Mouse (Mus musculus): ENCODE results near the gene Tspan7. TPM values are rescaled to one million over a fixed set of nuclear protein-coding genes. Genes with fewer than 3 reads are reported as not detected.

Gene Tspan7
- polyA plus RNA-seq, 1 experiment from 2014 or later: 74.7 TPM

Other genes with a start within 250 kb of the Tspan7 start
- gene Otc, start 232.9 kb upstream of the Tspan7 start, polyA plus RNA-seq (2014; fragmentation: Nextera tagmentation; extraction: Ambion mirVana): 0.21 TPM in 1 of 2 replicates, not detected in the other
- 25.5 and 27.6 TPM in 2 replicates for gene Mid1ip1, start 229.9 kb downstream of the Tspan7 start, polyA plus RNA-seq (2014; fragmentation: Nextera tagmentation; extraction: Ambion mirVana)